Mouse (Mus musculus): ENCODE measurements around the gene Kcnk5.

GRCm38 (mm10) chr14:20127406-20128087 lies 54.1 kb downstream of the Kcnk5 start:
- TF ChIP-seq POLR2A (IDR thresholded peaks at IDR 0.05; ENCODE audit: insufficient read length, low read depth) (no peak), USF1 (IDR thresholded peaks at IDR 0.05; ENCODE audit: low read depth) (no peak), TCF12 (IDR thresholded peaks at IDR 0.05; ENCODE audit: insufficient read depth, poor library complexity, severe bottlenecking) (no peak), TCF3 (IDR thresholded peaks at IDR 0.05; ENCODE audit: insufficient read length, low read depth) (no peak)

All from myocyte (in vitro differentiated cells).